Mouse (Mus musculus) olfactory bulb, adult 2 months (tissue): Measurements from ENCODE around the gene Magix.

Experiments
- CTCF ChIP-seq: fragments of 200-500 bp; IDR thresholded peaks from 2 replicates; pipeline ENCODE4 v1.5.1; 2012; ENCODE audit warnings: low read depth, mild to moderate bottlenecking, low read length, moderate library complexity; ENCODE audit not compliant: insufficient read depth
- POLR2A ChIP-seq: fragments of 200-500 bp; IDR thresholded peaks from 2 replicates; pipeline ENCODE4 v1.6.1; 2012; ENCODE audit warnings: mild to moderate bottlenecking, low read depth, low read length, moderate library complexity; ENCODE audit not compliant: insufficient read depth

DNA sequence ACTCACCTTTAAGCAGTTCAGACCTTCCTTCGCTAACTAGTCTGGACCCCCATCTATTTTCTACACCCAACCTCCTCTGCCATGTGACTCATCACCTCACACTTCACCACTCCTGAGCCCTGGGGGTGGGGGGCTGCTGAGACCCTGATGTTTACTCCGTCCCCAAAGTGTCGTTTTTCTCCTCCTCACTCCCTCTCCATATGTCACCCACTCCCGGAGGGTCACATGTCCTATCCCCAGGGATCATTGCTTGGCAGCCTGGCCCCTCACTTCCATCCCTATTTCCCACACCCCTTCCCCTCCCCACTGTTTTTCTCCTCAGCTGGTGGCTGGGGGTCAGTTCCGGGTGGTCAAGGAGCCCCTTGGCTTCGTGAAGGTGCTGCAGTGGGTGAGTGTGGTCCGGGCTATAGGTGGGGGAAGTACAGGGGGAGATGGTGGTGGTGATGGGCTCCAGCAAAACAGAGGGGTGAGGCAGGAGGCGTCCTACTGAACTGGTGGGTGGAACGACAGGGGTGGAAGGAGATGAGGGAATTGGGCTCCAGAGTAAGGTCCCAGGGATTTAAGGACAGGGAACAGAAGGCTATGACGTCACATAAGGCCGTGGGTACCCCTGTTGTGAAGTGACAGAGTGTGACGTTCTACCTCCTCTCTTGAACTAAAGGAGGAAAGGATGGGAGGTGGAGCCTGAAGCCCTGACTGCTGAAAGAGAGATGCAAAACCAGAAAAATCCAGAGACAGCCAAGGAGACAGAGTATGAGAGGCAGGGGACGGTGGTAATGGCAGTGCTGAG, 41.3 kb downstream of the Magix start:
- TF ChIP-seq CTCF (no peak), POLR2A (no peak)
